Mouse (Mus musculus) cortical plate, adult 2 months (tissue): ENCODE data around the gene Mre11a.

ENCODE experiments used
- CTCF ChIP-seq: fragments of 200-500 bp; IDR thresholded peaks from 2 replicates; pipeline ENCODE4 v1.5.1; 2011; ENCODE audit warnings: mild to moderate bottlenecking, control low read depth, low read length; ENCODE audit not compliant: insufficient read depth; ENCODE audit errors: extremely low read depth
- POLR2A ChIP-seq: fragments of 200-500 bp; IDR thresholded peaks from 2 replicates; pipeline ENCODE4 v1.6.1; 2011; ENCODE audit warnings: mild to moderate bottlenecking, low read length, control low read depth; ENCODE audit not compliant: insufficient read depth; ENCODE audit errors: extremely low read depth

DNA sequence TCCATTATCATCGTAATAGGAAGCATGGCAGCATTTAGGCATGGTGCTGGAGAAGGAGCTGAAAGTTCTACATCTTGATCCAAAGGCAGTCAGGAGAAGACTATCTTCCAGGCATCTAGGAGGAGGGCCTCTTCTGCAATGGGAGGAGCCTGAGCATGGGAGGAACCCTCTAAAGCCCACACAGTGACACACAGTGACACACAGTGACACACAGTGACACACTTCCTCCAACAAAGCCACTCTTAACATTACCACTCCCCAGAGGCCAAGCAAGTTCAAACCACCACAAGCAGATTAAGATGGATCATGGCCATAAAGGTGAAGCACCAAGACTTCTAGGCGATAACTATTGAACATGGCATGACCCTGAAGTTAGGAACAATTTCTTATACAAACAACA is 12.4 kb upstream of the Mre11a start:
- TF ChIP-seq CTCF: no peak
- TF ChIP-seq POLR2A: no peak
